Mouse (Mus musculus) regulatory T cell (primary cell): ENCODE data around the gene Cluap1.
"Not testable (repeated sequence)": the region's sequence is repeated elsewhere in the genome, so short reads cannot be mapped to it uniquely, and the experiment has no call there.

Experiments used
- in situ Hi-C: fragments of 300-600 bp; cut with MboI, MseI; formaldehyde crosslinking; loops from one replicate; pipeline ENCODE4 v1.15.1; 2025; ENCODE audit warnings: high pct_unique_total_duplicates

The Cluap1 gene

DNA sequence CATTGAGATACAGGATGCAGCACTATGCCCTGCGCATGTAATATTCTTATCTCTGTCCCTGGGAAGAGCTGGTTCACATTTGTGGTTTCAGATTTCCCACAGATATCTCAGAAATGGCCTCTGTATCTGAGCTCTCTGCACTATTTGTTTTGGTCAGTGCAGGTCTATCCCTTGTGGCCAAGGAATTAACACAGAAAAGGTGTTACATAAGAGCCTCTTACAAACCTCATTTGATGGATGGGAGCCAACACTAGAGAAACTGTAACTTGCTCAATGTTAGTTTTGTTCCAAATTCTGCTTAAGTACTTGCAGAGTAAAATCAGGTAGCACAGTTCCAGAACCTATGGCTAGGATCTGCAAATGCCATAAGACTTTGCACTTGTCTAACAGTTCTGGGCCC, 25.5 kb downstream of the Cluap1 start:
- in situ Hi-C loops = no loop called here

DNA sequence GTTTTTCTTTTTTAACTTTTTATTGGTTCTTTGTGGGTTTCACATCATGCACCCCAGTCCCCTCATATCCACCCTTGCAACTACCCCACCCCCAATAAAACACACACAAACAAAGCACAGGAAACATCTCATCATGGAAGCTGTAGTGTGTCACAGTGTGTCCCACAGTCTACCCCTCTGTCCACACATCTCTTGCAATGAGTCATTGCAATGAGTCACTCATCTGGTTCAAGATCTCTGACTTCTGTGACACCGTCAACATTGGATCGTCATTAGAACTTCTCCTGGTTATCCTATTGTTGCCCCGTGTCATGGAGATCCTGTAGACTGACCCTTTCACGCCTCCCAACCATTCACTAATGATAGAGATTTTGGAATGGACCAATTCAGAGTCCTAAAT, 26.1 kb downstream of the Cluap1 start:
- in situ Hi-C loops = no loop called here

DNA sequence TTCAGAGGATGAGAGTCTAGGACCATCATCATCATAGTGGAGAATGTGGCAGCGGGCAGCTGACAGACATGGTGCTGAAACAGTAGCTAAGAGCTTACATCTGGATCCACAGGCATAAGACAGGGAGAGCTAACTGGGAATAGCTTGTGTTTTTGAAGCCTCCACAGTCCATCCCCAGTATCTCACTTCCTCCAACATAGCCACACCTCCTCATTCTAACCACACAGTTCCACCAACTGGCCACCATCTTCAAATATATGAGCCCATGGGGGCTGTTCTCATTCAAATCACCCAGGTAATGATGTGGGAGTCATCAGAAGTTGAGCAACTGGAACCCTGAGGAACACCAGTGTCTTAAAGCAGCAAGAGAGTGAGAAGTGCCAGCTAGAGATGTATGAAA, 42.5 kb downstream of the Cluap1 start:
- in situ Hi-C loops = no loop called here

DNA sequence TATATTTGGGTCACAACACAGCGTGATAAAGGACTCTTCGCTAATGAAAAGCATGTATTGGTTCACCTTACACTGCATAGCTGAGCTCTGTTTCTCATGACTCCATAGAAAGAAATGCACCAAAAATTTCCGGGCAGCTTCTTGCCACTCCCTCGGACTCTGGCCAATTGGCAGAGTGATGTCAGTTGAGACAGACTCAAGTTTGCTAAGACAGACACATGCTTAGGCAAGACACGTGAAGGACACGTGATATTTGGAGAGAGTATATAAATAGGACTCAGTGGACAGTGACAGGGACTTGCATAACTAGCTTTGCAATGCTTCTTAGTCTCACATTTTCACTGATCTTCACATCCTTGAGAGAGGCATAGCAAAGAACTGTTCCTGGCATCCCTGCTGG, 47.8 kb downstream of the Cluap1 start:
- in situ Hi-C loops = no loop called here

DNA sequence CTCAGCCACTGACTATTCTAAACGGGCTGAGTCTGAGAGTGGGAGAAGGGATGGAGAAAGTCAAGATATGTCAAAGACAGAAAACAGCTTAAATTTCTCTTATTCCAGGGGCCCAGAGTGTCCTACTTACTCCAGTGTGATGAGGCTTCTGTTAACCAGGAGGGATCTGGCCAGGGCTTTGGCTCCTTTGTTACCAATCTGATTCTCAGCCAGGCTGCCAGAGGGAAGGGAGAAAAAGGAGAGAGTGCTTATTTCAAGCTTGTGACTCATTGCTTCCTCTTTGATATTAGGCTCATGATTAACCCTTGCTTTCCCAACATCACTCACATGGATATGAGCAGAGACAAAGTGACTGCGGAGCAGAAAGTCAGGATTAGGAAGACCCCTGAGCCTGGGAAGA, 50.7 kb downstream of the Cluap1 start:
- in situ Hi-C loops = no loop called here

DNA sequence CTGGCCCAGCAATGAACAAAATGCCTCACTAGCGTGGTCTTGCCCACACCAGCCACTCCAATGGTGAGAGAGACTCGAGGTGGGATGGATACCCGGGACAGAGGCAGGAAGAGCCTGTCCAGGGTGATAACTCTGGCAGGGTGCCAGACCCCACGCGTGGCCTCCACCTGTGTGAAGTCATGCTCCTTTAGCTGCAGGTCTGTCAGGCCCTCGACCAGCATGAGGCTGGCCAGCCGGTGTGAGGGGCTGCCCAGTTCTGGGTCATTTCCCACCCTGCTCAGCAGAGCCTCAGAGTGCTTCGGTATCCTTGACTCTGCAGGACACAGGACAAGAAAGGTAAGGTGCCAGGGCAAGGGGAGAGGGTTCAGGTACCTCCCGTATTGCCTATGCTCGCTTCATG, 56.4 kb downstream of the Cluap1 start:
- in situ Hi-C loops = no loop called here

DNA sequence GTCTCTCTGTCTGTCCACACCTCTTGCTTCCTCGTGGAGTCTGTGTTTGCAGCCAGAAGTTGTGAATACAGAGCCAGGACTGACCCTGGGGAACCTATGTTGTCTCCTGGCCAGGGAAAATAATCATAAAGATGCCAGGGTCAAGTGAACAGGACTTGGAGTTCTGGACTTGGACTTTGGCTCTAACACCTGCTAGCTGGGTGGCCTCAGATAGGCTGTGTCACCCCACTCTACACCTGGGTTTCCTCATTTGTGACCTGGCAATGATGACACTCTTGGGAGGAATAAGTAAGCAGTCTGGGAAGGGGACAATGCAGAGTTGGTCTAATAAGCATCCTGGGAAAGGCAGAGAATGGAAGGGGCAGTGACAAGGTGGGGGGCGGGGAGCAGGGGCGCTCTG, 56.9 kb downstream of the Cluap1 start:
- in situ Hi-C loops = no loop called here

DNA sequence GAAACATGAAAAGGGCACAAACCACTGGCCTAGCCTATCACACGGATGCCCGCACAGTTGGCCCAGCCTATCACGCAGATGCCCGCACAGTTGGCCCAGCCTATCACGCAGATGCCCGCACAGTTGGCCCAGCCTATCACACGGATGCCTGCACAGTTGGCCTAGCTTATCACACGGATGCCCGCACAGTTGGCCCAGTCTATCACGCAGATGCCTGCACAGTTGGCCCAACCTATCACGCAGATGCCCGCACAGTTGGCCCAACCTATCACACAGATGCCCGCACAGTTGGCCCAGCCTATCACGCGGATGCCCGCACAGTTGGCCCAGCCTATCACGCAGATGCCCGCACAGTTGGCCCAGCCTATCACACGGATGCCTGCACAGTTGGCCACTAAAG, 65.9 kb downstream of the Cluap1 start:
- in situ Hi-C loops = not testable (repeated sequence)

DNA sequence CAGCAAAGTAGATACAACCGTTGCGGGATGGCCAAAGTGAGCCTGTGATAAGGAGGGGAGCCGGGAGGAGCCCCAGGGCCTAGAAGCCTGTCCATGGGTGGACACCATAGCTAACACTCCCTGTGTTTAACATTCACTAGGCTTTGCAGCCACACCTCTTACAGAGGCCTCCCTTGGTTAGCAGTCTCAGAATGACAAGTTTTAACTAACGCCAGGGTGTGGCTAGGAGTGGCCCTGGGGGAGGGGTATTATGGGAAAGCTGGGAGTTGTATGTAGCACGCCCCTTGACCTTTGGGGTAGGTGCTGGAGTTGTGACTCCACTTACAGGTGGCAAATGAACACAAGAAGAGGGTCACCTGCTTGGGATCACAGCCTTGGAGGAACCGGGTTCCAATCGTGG, 67.1 kb downstream of the Cluap1 start:
- in situ Hi-C loops = loop anchor here (5.0 kb wide), 1 partner anchor 78 kb away; no protein-coding TSS in a partner anchor

DNA sequence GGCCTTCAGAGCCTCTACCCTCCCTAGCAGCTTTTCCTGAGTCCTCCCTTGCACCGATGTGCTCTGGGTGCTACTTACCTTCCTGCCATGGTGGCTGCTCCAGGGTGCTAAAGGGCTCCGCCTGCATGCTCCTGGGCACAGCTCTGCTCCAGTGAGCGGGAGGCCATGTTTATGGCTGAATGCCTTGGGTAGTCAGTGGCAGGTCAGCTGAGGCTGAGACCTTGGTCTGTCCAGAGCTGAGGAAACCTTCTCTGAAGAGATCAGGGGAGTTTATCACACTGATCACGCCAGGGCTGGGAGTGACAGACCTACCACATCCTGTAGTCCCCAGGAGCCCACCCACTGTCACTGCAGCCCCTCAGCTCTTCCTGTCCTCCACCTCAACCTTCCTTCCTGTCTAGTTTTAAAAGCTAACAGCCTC, 67.7 kb downstream of the Cluap1 start, which contains the start of gene Nlrc3:
Nlrc3 (minus strand) TSS at position 382 of the 421 bp plus-strand sequence.
- in situ Hi-C loops = loop anchor here (5.0 kb wide), 1 partner anchor 79 kb away; no protein-coding TSS in a partner anchor

DNA sequence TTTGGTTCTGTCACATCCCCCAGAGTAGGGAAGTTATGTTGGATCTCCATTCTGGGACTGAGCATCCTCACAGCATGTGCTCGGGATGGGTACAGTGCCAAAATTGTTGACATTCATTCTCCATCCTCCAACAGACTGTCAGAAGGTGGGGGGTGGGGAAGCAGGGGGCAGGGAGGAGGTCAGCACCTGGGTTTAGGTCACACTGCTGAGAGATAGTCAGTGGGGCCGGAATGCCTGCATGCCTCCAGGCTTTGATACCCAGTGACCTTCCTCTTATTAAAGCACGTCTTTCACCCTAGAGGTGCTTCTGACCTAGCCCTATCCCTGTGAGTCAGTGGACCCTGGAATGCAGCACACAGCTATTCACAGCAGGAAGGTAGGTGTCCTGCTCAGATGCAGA, 68.1 kb downstream of the Cluap1 start:
- in situ Hi-C loops = loop anchor here (5.0 kb wide), 1 partner anchor 79 kb away; no protein-coding TSS in a partner anchor

DNA sequence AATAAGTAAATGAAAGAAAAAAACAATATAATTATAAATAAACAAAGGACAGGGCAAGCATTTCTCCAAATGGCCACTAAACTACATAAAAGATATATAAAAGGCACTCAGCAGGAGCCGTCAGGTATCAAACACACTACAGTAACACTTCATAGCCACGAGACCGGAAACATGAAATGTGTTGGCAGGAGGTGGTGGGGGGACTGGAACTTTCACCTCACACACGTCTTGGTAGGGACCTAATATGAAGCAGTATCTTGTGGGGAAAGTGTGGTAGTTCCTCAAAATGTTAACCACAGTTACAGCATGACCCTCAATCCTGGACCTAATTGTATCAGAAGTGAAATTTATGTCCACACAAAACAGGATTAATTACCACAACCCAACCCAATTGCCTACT, 73.6 kb downstream of the Cluap1 start:
- in situ Hi-C loops = no loop called here

DNA sequence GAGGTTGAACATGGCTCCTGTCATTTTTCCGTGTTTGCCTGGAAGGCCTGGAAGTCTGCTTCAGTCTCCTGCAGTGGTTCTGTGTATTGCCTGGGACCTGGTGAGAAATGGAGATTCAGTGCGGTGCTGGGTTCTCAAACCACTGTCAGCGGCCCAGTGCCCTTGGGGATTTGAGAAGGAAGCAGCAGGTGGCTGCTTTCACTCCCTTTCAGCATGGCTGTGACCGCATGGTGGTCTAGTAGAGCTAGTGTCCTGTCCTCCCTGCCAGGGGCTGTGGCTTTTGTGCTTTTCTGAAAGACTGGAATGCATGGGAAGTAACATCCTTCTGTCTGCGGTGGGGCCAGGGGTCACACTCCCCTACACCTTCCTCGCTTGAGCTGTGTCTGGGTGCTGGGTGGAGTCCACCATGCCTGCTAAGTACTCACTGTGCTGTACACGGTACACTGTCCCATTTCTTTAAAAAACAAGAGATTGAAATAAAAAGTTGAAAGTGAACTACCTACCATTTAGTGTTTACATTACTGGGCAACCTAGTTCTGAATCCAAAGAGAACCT, 74.6 kb downstream of the Cluap1 start:
- in situ Hi-C loops = no loop called here

DNA sequence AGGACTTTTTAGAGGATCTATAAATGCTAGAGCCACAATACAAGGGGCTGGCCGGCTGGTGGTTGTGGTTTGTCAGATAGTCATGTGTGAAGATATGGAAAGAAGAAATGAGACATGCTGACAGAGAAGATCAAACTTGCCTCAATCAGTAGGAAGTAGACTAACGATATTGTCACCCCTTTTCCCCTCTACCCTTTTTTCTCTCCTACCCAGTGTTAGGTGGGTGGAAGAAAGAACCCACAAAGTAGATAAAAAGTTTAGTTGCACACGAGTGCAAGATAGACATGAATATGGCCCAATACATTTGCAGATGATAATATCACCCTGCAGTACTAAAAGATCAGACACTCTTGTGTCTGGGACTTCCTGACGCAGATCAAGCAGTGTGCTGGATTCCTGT, 79.8 kb downstream of the Cluap1 start:
- in situ Hi-C loops = no loop called here
